Mouse (Mus musculus) small intestine, adult 2 months (tissue): ENCODE data around the gene Smyd3.

Experiments used
- CTCF ChIP-seq: fragments of 200-500 bp; IDR thresholded peaks from 2 replicates; pipeline ENCODE4 v1.5.1; 2012; ENCODE audit warnings: low read depth, mild to moderate bottlenecking, control low read depth, inconsistent platforms, low read length, moderate library complexity, mixed read lengths; ENCODE audit not compliant: insufficient replicate concordance, insufficient read length; ENCODE audit errors: extremely low read depth
- POLR2A ChIP-seq: fragments of 200-500 bp; IDR thresholded peaks from 2 replicates; pipeline ENCODE4 v1.6.1; 2012; ENCODE audit warnings: low read depth, mild to moderate bottlenecking, control low read depth, inconsistent platforms, low read length, moderate library complexity

- TF ChIP-seq CTCF (no peak), POLR2A (no peak)
Measured at GRCm38 (mm10) chr1:179326965-179327308, 190.9 kb downstream of the Smyd3 start.
